Mouse (Mus musculus) ES-Bruce4 (cell line): ENCODE results near the gene Dnajc8.

ENCODE experiments used
- CTCF ChIP-seq: IDR thresholded peaks from one replicate; pipeline ENCODE4 v1.8.1; 2011; ENCODE audit warnings: low read depth, low read length
- EP300 ChIP-seq: IDR thresholded peaks from 2 replicates; pipeline ENCODE4 v1.6.1; 2011; ENCODE audit warnings: low read depth, low read length; ENCODE audit not compliant: insufficient read depth
- POLR2A ChIP-seq: IDR thresholded peaks from one replicate; pipeline ENCODE4 v1.8.1; 2011; ENCODE audit warnings: low read length; ENCODE audit not compliant: insufficient read depth

- TF ChIP-seq CTCF, result no peak
- no peak for TF ChIP-seq POLR2A
- TF ChIP-seq EP300, result no peak
Observed at GRCm38 (mm10) chr4:132588512-132588911, 53.2 kb downstream of the Dnajc8 start.
